Mouse (Mus musculus) forebrain, embryonic 14.5 days (tissue): ENCODE results near the gene Sdr9c7. TPM values are rescaled to one million over a fixed set of nuclear protein-coding genes. Genes with fewer than 3 reads are reported as not detected.
"Not testable (repeated sequence)": the region's sequence is repeated elsewhere in the genome, so short reads cannot be mapped to it uniquely, and the experiment has no call there.

Experiments used
- ATAC-seq: fragments of 200-750 bp; cut with Nextera tagmentation; 2 replicates; pipeline ENCODE4 v1.8.0; 2017; ENCODE audit warnings: mild to moderate bottlenecking, moderate library complexity
- DNase-seq: peaks from one replicate; pipeline ENCODE4 v3.0.0-alpha.2; 2015; ENCODE audit warnings: low spot score
- H3K27ac ChIP-seq: fragments of 300-500 bp; sonication (generic); 2 replicates; pipeline ENCODE4 v1.5.1; 2014; ENCODE audit warnings: low read depth, mild to moderate bottlenecking, control low read depth, low read length, moderate library complexity
- H3K27me3 ChIP-seq: fragments of 300-500 bp; sonication (generic); replicated peaks from 2 replicates; pipeline ENCODE4 v1.6.1; 2014; ENCODE audit warnings: low read length, control low read depth, mixed read lengths; ENCODE audit not compliant: control insufficient read depth, insufficient read depth
- H3K36me3 ChIP-seq: fragments of 300-500 bp; sonication (generic); 2 replicates; pipeline ENCODE4 v1.6.1; 2014; ENCODE audit warnings: low read length, control low read depth; ENCODE audit not compliant: control insufficient read depth, insufficient read depth
- H3K4me1 ChIP-seq: fragments of 300-500 bp; sonication (generic); 2 replicates; pipeline ENCODE4 v1.6.1; 2014; ENCODE audit warnings: antibody characterized with exemption, low read length, control low read depth; ENCODE audit not compliant: control insufficient read depth, insufficient read depth
- H3K4me2 ChIP-seq: fragments of 300-500 bp; sonication (generic); 2 replicates; pipeline ENCODE4 v1.6.1; 2014; ENCODE audit warnings: mild to moderate bottlenecking, control low read depth, low read length
- H3K4me3 ChIP-seq: fragments of 300-500 bp; sonication (generic); 2 replicates; pipeline ENCODE4 v1.5.1; 2014; ENCODE audit warnings: low read depth, low read length, control low read depth
- H3K9ac ChIP-seq: fragments of 300-500 bp; sonication (generic); 2 replicates; pipeline ENCODE4 v1.6.1; 2014; ENCODE audit warnings: mild to moderate bottlenecking, low read length, control low read depth, moderate library complexity
- H3K9me3 ChIP-seq: fragments of 300-500 bp; sonication (generic); replicated peaks from 2 replicates; pipeline ENCODE4 v1.6.1; 2016; ENCODE audit warnings: low read length, control low read depth, mixed read lengths; ENCODE audit not compliant: control insufficient read depth
- WGBS: fragments of 180-500 bp; shearing (Covaris S2); extraction: QIAGEN DNeasy Blood & Tissue Kit; methylation state at CpG from one replicate; pipeline ENCODE4 v1.1.7; 2014; 5-methylcytosine and 5-hydroxymethylcytosine counted together
- polyA plus RNA-seq: library from polyadenylated mRNA; unstranded; fragments of >200 nt; fragmentation: Nextera tagmentation; extraction: Ambion mirVana; gene quantifications from 2 replicates; pipeline ENCODE4 v1.2.1, GENCODE M21; 2014

Sdr9c7 gene
- polyA plus RNA-seq, 1 experiment from 2014 or later, result not detected

GRCm38 (mm10) chr10:127881041-127881440 is 17.3 kb upstream of the Sdr9c7 start:
- no peaks in the 10 kb centered on the region for H3K36me3 ChIP-seq
- H3K9me3 ChIP-seq, result no peaks in the 10 kb centered on the region
- no peak overlapping the region for H3K9ac ChIP-seq
- 69% methylated on average over 4 of the region's 4 CpGs for WGBS
- H3K4me1 ChIP-seq, result no peaks in the 10 kb centered on the region
- H3K27ac ChIP-seq, result no peak overlapping the region
- H3K27me3 ChIP-seq, result no peaks in the 10 kb centered on the region
- H3K4me3 ChIP-seq, result no peak overlapping the region
- ATAC-seq (no peak), DNase-seq (no peak)
- H3K4me2 ChIP-seq, result no peak overlapping the region

- no peak overlapping the region for H3K27ac ChIP-seq
- no peak for DNase-seq
- ATAC-seq, result no peak
- no peak overlapping the region for H3K4me3 ChIP-seq
- WGBS, result 90% methylated on average over 1 of the region's 1 CpGs
- no peaks in the 10 kb centered on the region for H3K36me3 ChIP-seq
- H3K9me3 ChIP-seq, result no peaks in the 10 kb centered on the region
- H3K4me1 ChIP-seq, result no peaks in the 10 kb centered on the region
- no peaks in the 10 kb centered on the region for H3K27me3 ChIP-seq
- no peak overlapping the region for H3K9ac ChIP-seq
- no peak overlapping the region for H3K4me2 ChIP-seq
Measured at GRCm38 (mm10) chr10:127886551-127886950, 11.8 kb upstream of the Sdr9c7 start.

- DNase-seq (no peak), ATAC-seq (no peak)
- Histone ChIP-seq H3K9ac (no peak overlapping the region), H3K9me3 (no peaks in the 10 kb centered on the region), H3K4me2 (no peak overlapping the region), H3K27ac (no peak overlapping the region), H3K4me1 (no peaks in the 10 kb centered on the region), H3K4me3 (no peak overlapping the region), H3K36me3 (no peaks in the 10 kb centered on the region), H3K27me3 (no peaks in the 10 kb centered on the region)
- 73% methylated on average over 4 of the region's 4 CpGs for WGBS
Measured at GRCm38 (mm10) chr10:127886971-127887370, 11.3 kb upstream of the Sdr9c7 start.

- Histone ChIP-seq H3K9me3 (no peaks in the 10 kb centered on the region), H3K27me3 (no peaks in the 10 kb centered on the region), H3K27ac (no peak within 1 kb of the TSS), H3K4me1 (no peaks in the 10 kb centered on the region), H3K4me2 (no peak within 1 kb of the TSS), H3K9ac (no peak within 1 kb of the TSS), H3K36me3 (no peaks in the 10 kb centered on the region), H3K4me3 (no peak within 1 kb of the TSS)
- DNase-seq (no peak), ATAC-seq (no peak)
Measured at GRCm38 (mm10) chr10:127888605-127889004, 9.7 kb upstream of the Sdr9c7 start, which contains the start of gene Rdh7. TSS of gene Rdh7 (minus strand) at chr10:127888817.

- no peaks in the 10 kb centered on the region for H3K4me1 ChIP-seq
- H3K4me2 ChIP-seq, result no peak overlapping the region
- no peak overlapping the region for H3K4me3 ChIP-seq
- ATAC-seq (no peak), DNase-seq (no peak)
- no peaks in the 10 kb centered on the region for H3K9me3 ChIP-seq
- H3K9ac ChIP-seq, result no peak overlapping the region
- H3K27me3 ChIP-seq, result no peaks in the 10 kb centered on the region
- H3K27ac ChIP-seq, result no peak overlapping the region
- 59% methylated on average over 1 of the region's 1 CpGs for WGBS
- no peaks in the 10 kb centered on the region for H3K36me3 ChIP-seq
Measured at GRCm38 (mm10) chr10:127891481-127891880, 6.8 kb upstream of the Sdr9c7 start.

- H3K4me2 ChIP-seq, H3K27ac ChIP-seq, H3K4me1 ChIP-seq, H3K4me3 ChIP-seq, H3K9me3 ChIP-seq, H3K36me3 ChIP-seq, ATAC-seq, H3K27me3 ChIP-seq, H3K9ac ChIP-seq, DNase-seq: not testable (repeated sequence)
- WGBS, result 70% methylated on average over 5 of the region's 5 CpGs
Measured at GRCm38 (mm10) chr10:127893163-127894022, 4.9 kb upstream of the Sdr9c7 start.

- Histone ChIP-seq H3K9ac (no peak overlapping the region), H3K4me1 (no peaks in the 10 kb centered on the region), H3K4me3 (no peak overlapping the region), H3K27ac (no peak overlapping the region), H3K36me3 (no peaks in the 10 kb centered on the region), H3K4me2 (no peak overlapping the region), H3K27me3 (no peaks in the 10 kb centered on the region), H3K9me3 (no peaks in the 10 kb centered on the region)
- WGBS, result 83% methylated on average over 5 of the region's 5 CpGs
- ATAC-seq (no peak), DNase-seq (no peak)
Measured at GRCm38 (mm10) chr10:127896705-127897104, 1.6 kb upstream of the Sdr9c7 start.

- ATAC-seq (no peak), DNase-seq (no peak)
- H3K36me3 ChIP-seq, result no peaks in the 10 kb centered on the region
- H3K4me3 ChIP-seq, result no peak overlapping the region
- no peaks in the 10 kb centered on the region for H3K27me3 ChIP-seq
- no peak overlapping the region for H3K27ac ChIP-seq
- no peak overlapping the region for H3K9ac ChIP-seq
- H3K9me3 ChIP-seq, result no peaks in the 10 kb centered on the region
- WGBS, result 92% methylated on average over 3 of the region's 3 CpGs
- H3K4me2 ChIP-seq, result no peak overlapping the region
- H3K4me1 ChIP-seq, result no peaks in the 10 kb centered on the region
Measured at GRCm38 (mm10) chr10:127897506-127897905, 812 bp upstream of the Sdr9c7 start.

- Histone ChIP-seq H3K27ac (no peak overlapping the region), H3K4me3 (no peak overlapping the region), H3K27me3 (no peaks in the 10 kb centered on the region)
Measured at GRCm38 (mm10) chr10:127899783-127900182, 1.5 kb downstream of the Sdr9c7 start.

More at GRCm38 (mm10) chr10:127899783-127900182, 1.5 kb downstream of the Sdr9c7 start:
- no peak overlapping the region for H3K4me2 ChIP-seq
- H3K36me3 ChIP-seq, result no peaks in the 10 kb centered on the region
- H3K9me3 ChIP-seq, result no peaks in the 10 kb centered on the region
- ATAC-seq (no peak), DNase-seq (no peak)
- no peak overlapping the region for H3K9ac ChIP-seq
- WGBS, result 71% methylated on average over 5 of the region's 5 CpGs
- H3K4me1 ChIP-seq, result no peaks in the 10 kb centered on the region
